ENCODE assay signal across 16 mouse cellular contexts in the genomic region with DNA sequence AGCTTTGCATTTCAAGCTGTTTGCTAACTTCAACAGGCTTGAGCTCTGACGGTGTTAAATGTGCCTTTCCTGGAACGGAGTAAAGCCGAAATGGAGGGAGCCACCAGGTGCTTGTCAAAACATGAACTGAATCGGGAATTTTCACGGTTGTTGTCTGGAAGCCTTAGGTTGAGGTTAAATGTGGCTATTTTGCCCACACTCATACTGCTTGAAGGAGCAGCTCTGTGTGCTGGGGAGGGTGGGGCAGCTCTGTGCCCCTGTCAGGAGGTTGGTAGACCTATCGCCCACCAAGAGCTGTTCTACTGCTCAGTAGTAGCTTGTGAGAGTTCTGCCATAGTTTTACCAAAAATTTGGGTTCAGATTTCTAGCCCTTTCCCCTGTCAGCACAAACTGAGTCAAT.
DNase-seq lines count a peak whose midpoint lies in the region; ATAC-seq and TF ChIP-seq lines count a peak whose summit lies in the region.
"Had no signal": no experiment of that assay in that cellular context is flagged by ENCODE, and none has a peak within 500 bp of the region (broad histone marks: within the 10 kb centered on the region; RNA-seq: fewer than 3 reads in every experiment).

No protein-coding gene starts in this region.

- H3K4me1 ChIP-seq in embryonic facial prominence, embryonic 14.5 days (ENCODE audit: control insufficient read depth, insufficient read depth, low read length), result no peaks in the 10 kb centered on the region
- no peaks in the 10 kb centered on the region; the same call in 1 of the 2 replicates for H3K4me1 ChIP-seq in intestine, embryonic 14.5 days (replicated peaks; ENCODE audit: control insufficient read depth, insufficient read depth, low read length)
- no peaks in the 10 kb centered on the region for H3K4me1 ChIP-seq in stomach, embryonic 14.5 days (ENCODE audit: control insufficient read depth, insufficient read depth, low read length)
- no peaks in the 10 kb centered on the region for H3K4me1 ChIP-seq in liver, postnatal 0 days (ENCODE audit: insufficient read depth)
- H3K4me1 ChIP-seq: liver, embryonic 15.5 days had no signal

- no peaks in the 10 kb centered on the region for H3K27me3 ChIP-seq in embryonic facial prominence, embryonic 14.5 days (replicated peaks; ENCODE audit: control insufficient read depth, insufficient read depth, low read length)
- H3K27me3 ChIP-seq in intestine, embryonic 14.5 days (replicated peaks; ENCODE audit: control insufficient read depth, insufficient read depth, low read length), result no peaks in the 10 kb centered on the region
- no peaks in the 10 kb centered on the region for H3K27me3 ChIP-seq in stomach, embryonic 14.5 days (ENCODE audit: control insufficient read depth, insufficient read depth, low read length)
- H3K27me3 ChIP-seq in liver, postnatal 0 days (ENCODE audit: insufficient read depth, low read length), result no peaks in the 10 kb centered on the region
- H3K27me3 ChIP-seq: liver, embryonic 15.5 days had no signal

- H3K4me2 ChIP-seq in embryonic facial prominence, embryonic 14.5 days (ENCODE audit: low read depth, low read length), result peak overlapping the region; percentile 34
- H3K4me2 ChIP-seq in intestine, embryonic 14.5 days (ENCODE audit: low read length), result peak overlapping the region; percentile 30
- H3K4me2 ChIP-seq in stomach, embryonic 14.5 days (replicated peaks; ENCODE audit: low read depth, low read length), result peak overlapping the region; percentile 27
- no peak overlapping the region for H3K4me2 ChIP-seq in liver, postnatal 0 days (ENCODE audit: low read depth, low read length)
- H3K4me2 ChIP-seq: liver, embryonic 15.5 days had no signal

- no peak for DNase-seq in layer of hippocampus, adult 2 months (ENCODE audit: low spot score in 2 of 2)
- DNase-seq in layer of hippocampus, adult 8-10 months (ENCODE audit: low spot score in 2 of 2), result no peak
- DNase-seq in embryonic facial prominence, embryonic 14.5 days (ENCODE audit: low spot score), result no peak
- no peak for DNase-seq in intestine, embryonic 14.5 days (ENCODE audit: low spot score)
- no peak for DNase-seq in liver, postnatal 0 days
- no peak for DNase-seq in gastrocnemius, adult 2 months
- DNase-seq: cerebellum, postnatal 10 days; embryo, embryonic 11 days; forebrain, postnatal 0 days; gastrocnemius, postnatal 10 days; heart, adult 2 months; left cerebral cortex, postnatal 4 days had no signal

- H3K4me3 ChIP-seq in layer of hippocampus, adult 2 months, result peak overlapping the region; percentile 2; the same call in 1 of the 2 replicates
- H3K4me3 ChIP-seq in embryonic facial prominence, embryonic 14.5 days (ENCODE audit: low read depth, low read length), result peak overlapping the region; percentile 23
- peak overlapping the region; percentile 22 for H3K4me3 ChIP-seq in intestine, embryonic 14.5 days (ENCODE audit: low read depth, low read length)
- peak overlapping the region; percentile 12; the same call in 1 of the 2 replicates for H3K4me3 ChIP-seq in stomach, embryonic 14.5 days (ENCODE audit: low read depth, low read length)
- no peak overlapping the region for H3K4me3 ChIP-seq in liver, postnatal 0 days (ENCODE audit: low read depth, low read length)
- H3K4me3 ChIP-seq in gastrocnemius, adult 2 months, result no peak overlapping the region
- H3K4me3 ChIP-seq: heart, adult 2 months; hindbrain, embryonic 10.5 days; liver, embryonic 15.5 days had no signal

- intact Hi-C loops in gastrocnemius, adult 2 months (cut with DNase I), result no loop called here

- no peaks in the 10 kb centered on the region for H3K9me3 ChIP-seq in embryonic facial prominence, embryonic 14.5 days (ENCODE audit: control insufficient read depth, low read length)
- no peaks in the 10 kb centered on the region for H3K9me3 ChIP-seq in intestine, embryonic 14.5 days (ENCODE audit: control insufficient read depth, low read length)
- H3K9me3 ChIP-seq in stomach, embryonic 14.5 days (ENCODE audit: control insufficient read depth, low read depth, low read length), result no peaks in the 10 kb centered on the region
- no peaks in the 10 kb centered on the region for H3K9me3 ChIP-seq in liver, postnatal 0 days (ENCODE audit: low read length)
- H3K9me3 ChIP-seq: hindbrain, embryonic 10.5 days; liver, embryonic 15.5 days had no signal

- H3K9ac ChIP-seq in embryonic facial prominence, embryonic 14.5 days (ENCODE audit: low read depth, low read length), result peak overlapping the region; percentile 14; the same call in 1 of the 2 replicates
- no peak overlapping the region for H3K9ac ChIP-seq in intestine, embryonic 14.5 days (ENCODE audit: low read length)
- no peak overlapping the region for H3K9ac ChIP-seq in stomach, embryonic 14.5 days (replicated peaks; ENCODE audit: low read depth, low read length)
- H3K9ac ChIP-seq in liver, postnatal 0 days (replicated peaks), result no peak overlapping the region
- H3K9ac ChIP-seq: forebrain, postnatal 0 days; liver, embryonic 15.5 days had no signal

- WGBS in embryonic facial prominence, embryonic 14.5 days, result 49% methylated on average over 6 of the region's 6 CpGs
- 69% methylated on average over 6 of the region's 6 CpGs for WGBS in intestine, embryonic 14.5 days
- WGBS in stomach, embryonic 14.5 days, result 64% methylated on average over 6 of the region's 6 CpGs
- 69% methylated on average over 6 of the region's 6 CpGs for WGBS in liver, postnatal 0 days (ENCODE audit: insufficient replicate concordance)

- TF ChIP-seq EP300 in liver, postnatal 0 days (IDR thresholded peaks at IDR 0.05; ENCODE audit: low read depth), result no peak

- peak overlapping the region; percentile 30; the same call in 1 of the 2 replicates for H3K27ac ChIP-seq in layer of hippocampus, adult 2 months
- H3K27ac ChIP-seq in embryonic facial prominence, embryonic 14.5 days (replicated peaks; ENCODE audit: low read depth, low read length), result peak overlapping the region; percentile 53; the same call in 1 of the 2 replicates
- no peak overlapping the region for H3K27ac ChIP-seq in intestine, embryonic 14.5 days (ENCODE audit: low read depth)
- H3K27ac ChIP-seq in stomach, embryonic 14.5 days (ENCODE audit: low read length), result 0 out of 2 replicates have a peak overlapping the region, but pooled peaks have one; percentile 39
- no peak overlapping the region for H3K27ac ChIP-seq in liver, postnatal 0 days (ENCODE audit: low read depth)
- no peak overlapping the region for H3K27ac ChIP-seq in gastrocnemius, adult 2 months
- H3K27ac ChIP-seq: heart, adult 2 months; hindbrain, embryonic 10.5 days; liver, embryonic 15.5 days had no signal

- peak; percentile 54; the same call in 1 of the 2 replicates for ATAC-seq in embryonic facial prominence, embryonic 14.5 days (ENCODE audit: low read depth)
- ATAC-seq in intestine, embryonic 14.5 days (replicated peaks; ENCODE audit: low FRiP score, low TSS enrichment, low read depth), result no peak
- ATAC-seq in stomach, embryonic 14.5 days (ENCODE audit: insufficient number of reproducible peaks, insufficient read depth, low FRiP score, low read depth), result no peak
- no peak for ATAC-seq in liver, postnatal 0 days
- ATAC-seq: forebrain, postnatal 0 days; midbrain, embryonic 16.5 days had no signal

- TF ChIP-seq CTCF in layer of hippocampus, adult 2 months (conservative IDR thresholded peaks at IDR 0.05), result no peak
- no peak for TF ChIP-seq CTCF in liver, postnatal 0 days (IDR thresholded peaks at IDR 0.05; ENCODE audit: low read depth)
- no peak for TF ChIP-seq CTCF in gastrocnemius, adult 2 months (IDR thresholded peaks at IDR 0.05)

- no peaks in the 10 kb centered on the region for H3K36me3 ChIP-seq in embryonic facial prominence, embryonic 14.5 days (ENCODE audit: control insufficient read depth, insufficient read depth, low read length)
- no peaks in the 10 kb centered on the region for H3K36me3 ChIP-seq in intestine, embryonic 14.5 days (ENCODE audit: control insufficient read depth, insufficient read depth, low read length)
- no peaks in the 10 kb centered on the region for H3K36me3 ChIP-seq in stomach, embryonic 14.5 days (ENCODE audit: control insufficient read depth, insufficient read depth, low read length)
- no peaks in the 10 kb centered on the region for H3K36me3 ChIP-seq in liver, postnatal 0 days (replicated peaks; ENCODE audit: insufficient read depth, low read length)
- H3K36me3 ChIP-seq: hindbrain, embryonic 10.5 days; liver, embryonic 15.5 days had no signal

Comparison
In these comparisons a context has a peak if more than half of its experiments do, and no peak if none do; other contexts are left out.
1. H3K27ac ChIP-seq: peak in layer of hippocampus, adult 2 months (single experiment), embryonic facial prominence, embryonic 14.5 days (single experiment) and stomach, embryonic 14.5 days (single experiment); none in intestine, embryonic 14.5 days (single experiment), liver, postnatal 0 days (single experiment) and gastrocnemius, adult 2 months (single experiment).
2. H3K4me3 ChIP-seq: peak in layer of hippocampus, adult 2 months (single experiment), embryonic facial prominence, embryonic 14.5 days (single experiment), intestine, embryonic 14.5 days (single experiment) and stomach, embryonic 14.5 days (single experiment); none in liver, postnatal 0 days (single experiment) and gastrocnemius, adult 2 months (single experiment).